In genomic region chr9:20877118-20878040, GRCm38 (mm10) we compare ENCODE assay signal across 8 mouse cellular contexts. TPM values are rescaled to one million over a fixed set of nuclear protein-coding genes. Genes with fewer than 3 reads are reported as not detected.
A peak's percentile ranks its signal among the peaks of the same experiment; 100 is the strongest.
DNase-seq lines count a peak whose midpoint lies in the region; ATAC-seq and TF ChIP-seq lines count a peak whose summit lies in the region.

No protein-coding gene starts in this region.

- no peak for DNase-seq in kidney, adult 8-10 months
- no peak for DNase-seq in midbrain, postnatal 0 days (ENCODE audit: low spot score)
- no peak for DNase-seq in embryo, embryonic 9.5 days (ENCODE audit: extremely low spot score)
- DNase-seq in cerebellum, adult 9-11 months: no peak
- no peak for DNase-seq in adrenal gland, postnatal 36 days

- WGBS in kidney, embryonic 16.5 days: 34% methylated on average over 14 of the region's 14 CpGs
- WGBS in hindbrain, embryonic 16.5 days: 36% methylated on average over 14 of the region's 14 CpGs
- 31% methylated on average over 14 of the region's 14 CpGs for WGBS in midbrain, postnatal 0 days

- no peak for TF ChIP-seq CTCF in cortical plate, adult 2 months (IDR thresholded peaks at IDR 0.05; ENCODE audit: extremely low read depth, insufficient read depth, low read length)
- no peak for TF ChIP-seq CTCF in midbrain, postnatal 0 days (IDR thresholded peaks at IDR 0.05)

- H3K27ac ChIP-seq in kidney, embryonic 16.5 days (ENCODE audit: low read length): peak overlapping the region; percentile 43; the same call in 1 of the 2 replicates
- H3K27ac ChIP-seq in cortical plate, adult 2 months (ENCODE audit: insufficient read depth, low read length): 0 out of 2 replicates have a peak overlapping the region, but pooled peaks have one; percentile 9
- peak overlapping the region; percentile 67 for H3K27ac ChIP-seq in hindbrain, embryonic 16.5 days (ENCODE audit: low read depth, low read length)
- H3K27ac ChIP-seq in midbrain, postnatal 0 days (ENCODE audit: low read depth, low read length): peak overlapping the region; percentile 65; the same call in 1 of the 2 replicates

- no peaks in the 10 kb centered on the region for H3K9me3 ChIP-seq in kidney, embryonic 16.5 days (ENCODE audit: low read length)
- H3K9me3 ChIP-seq in hindbrain, embryonic 16.5 days (ENCODE audit: control insufficient read depth, low read length): no peaks in the 10 kb centered on the region
- H3K9me3 ChIP-seq in midbrain, postnatal 0 days (ENCODE audit: low read length): no peaks in the 10 kb centered on the region

- 0 out of 2 replicates have a peak, but pooled peaks cover 3% of the 10 kb centered on the region for H3K27me3 ChIP-seq in kidney, embryonic 16.5 days (ENCODE audit: insufficient read depth, low read length)
- no peaks in the 10 kb centered on the region; the same call in 1 of the 2 replicates for H3K27me3 ChIP-seq in hindbrain, embryonic 16.5 days (replicated peaks; ENCODE audit: control insufficient read depth, insufficient read depth, low read length)
- H3K27me3 ChIP-seq in midbrain, postnatal 0 days (ENCODE audit: insufficient read depth, low read length): no peaks in the 10 kb centered on the region

- H3K36me3 ChIP-seq in kidney, embryonic 16.5 days (ENCODE audit: insufficient read depth, low read length): peaks cover 4% of the 10 kb centered on the region; the same call in 1 of the 2 replicates
- H3K36me3 ChIP-seq in hindbrain, embryonic 16.5 days (ENCODE audit: control insufficient read depth, insufficient read depth, low read length): no peaks in the 10 kb centered on the region
- H3K36me3 ChIP-seq in midbrain, postnatal 0 days (ENCODE audit: insufficient read depth, low read length): peaks cover 11% of the 10 kb centered on the region; the same call in 1 of the 2 replicates

- peak; percentile 0; the same call in 1 of the 2 replicates for ATAC-seq in kidney, embryonic 16.5 days (ENCODE audit: low FRiP score, low TSS enrichment)
- no peak for ATAC-seq in hindbrain, embryonic 16.5 days
- ATAC-seq in midbrain, postnatal 0 days (ENCODE audit: low FRiP score): no peak; the same call in 1 of the 2 replicates

- peak overlapping the region; percentile 70 for H3K4me2 ChIP-seq in kidney, embryonic 16.5 days (replicated peaks; ENCODE audit: low read depth, low read length)
- H3K4me2 ChIP-seq in hindbrain, embryonic 16.5 days (ENCODE audit: low read length): peak overlapping the region; percentile 64
- H3K4me2 ChIP-seq in midbrain, postnatal 0 days (ENCODE audit: low read depth, low read length, poor library complexity, severe bottlenecking): peak overlapping the region; percentile 71

- peak; percentile 81 for TF ChIP-seq POLR2A in cortical plate, adult 2 months (IDR thresholded peaks at IDR 0.05; ENCODE audit: extremely low read depth, insufficient read depth, low read length)

- 0 out of 2 replicates have a peak, but pooled peaks cover 4% of the 10 kb centered on the region for H3K4me1 ChIP-seq in kidney, embryonic 16.5 days (ENCODE audit: insufficient read depth, low read length)
- no peaks in the 10 kb centered on the region for H3K4me1 ChIP-seq in cortical plate, adult 2 months (ENCODE audit: control insufficient read depth, insufficient read depth, low read length)
- H3K4me1 ChIP-seq in hindbrain, embryonic 16.5 days (ENCODE audit: control insufficient read depth, insufficient read depth, low read depth, low read length): peaks cover 4% of the 10 kb centered on the region
- H3K4me1 ChIP-seq in midbrain, postnatal 0 days (ENCODE audit: insufficient read depth, low read length): no peaks in the 10 kb centered on the region

- peak overlapping the region; percentile 66 for H3K9ac ChIP-seq in kidney, embryonic 16.5 days (replicated peaks; ENCODE audit: low read length)
- H3K9ac ChIP-seq in hindbrain, embryonic 16.5 days (ENCODE audit: low read depth, low read length): peak overlapping the region; percentile 54
- H3K9ac ChIP-seq in midbrain, postnatal 0 days (replicated peaks; ENCODE audit: low read length, poor library complexity, severe bottlenecking): peak overlapping the region; percentile 46; the same call in 1 of the 2 replicates

- H3K4me3 ChIP-seq in kidney, embryonic 16.5 days (ENCODE audit: low read length): peak overlapping the region; percentile 54
- H3K4me3 ChIP-seq in cortical plate, adult 2 months (ENCODE audit: insufficient read depth, low read length): peak overlapping the region; percentile 38
- peak overlapping the region; percentile 44 for H3K4me3 ChIP-seq in hindbrain, embryonic 16.5 days (ENCODE audit: low read length)
- peak overlapping the region; percentile 37 for H3K4me3 ChIP-seq in midbrain, postnatal 0 days (ENCODE audit: low read depth, low read length)

RNA-seq across cellular contexts. Expression of gene Angptl6, which starts 2.1 kb away (rescaled TPM):
- 2.9 and 3.6 TPM in 2 replicates for polyA plus RNA-seq in kidney, embryonic 16.5 days (2015; fragmentation: Nextera tagmentation; extraction: Ambion mirVana)
- 12.6 and 14.5 TPM in 2 replicates for polyA plus RNA-seq in cortical plate, adult 2 months (2012; rRNA removed)
- 15.6 and 18.1 TPM in 2 replicates for polyA plus RNA-seq in hindbrain, embryonic 16.5 days (2015; fragmentation: Nextera tagmentation; extraction: Ambion mirVana)
- 10.0 and 12.4 TPM in 2 replicates for total RNA-seq in midbrain, postnatal 0 days (2014; rRNA removed)
- polyA plus RNA-seq in midbrain, postnatal 0 days (2015; fragmentation: Nextera tagmentation; extraction: Ambion mirVana): 13.4 and 17.0 TPM in 2 replicates
- 1 to 10 TPM; 3.2 to 3.5 TPM for total RNA-seq in adrenal gland, postnatal 36 days (2021)

RNA-seq across cellular contexts. Expression of gene A230050P20Rik, which starts 8.9 kb away (rescaled TPM):
- 18.8 and 20.1 TPM in 2 replicates for polyA plus RNA-seq in kidney, embryonic 16.5 days (2015; fragmentation: Nextera tagmentation; extraction: Ambion mirVana)
- 237 and 256 TPM in 2 replicates for polyA plus RNA-seq in cortical plate, adult 2 months (2012; rRNA removed)
- 18.1 and 22.6 TPM in 2 replicates for polyA plus RNA-seq in hindbrain, embryonic 16.5 days (2015; fragmentation: Nextera tagmentation; extraction: Ambion mirVana)
- total RNA-seq in midbrain, postnatal 0 days (2014; rRNA removed): 21.5 and 30.6 TPM in 2 replicates
- 24.7 and 28.5 TPM in 2 replicates for polyA plus RNA-seq in midbrain, postnatal 0 days (2015; fragmentation: Nextera tagmentation; extraction: Ambion mirVana)
- total RNA-seq in adrenal gland, postnatal 36 days (2021): 10 to 100 TPM; 19.1 to 20.4 TPM

RNA-seq across cellular contexts. Expression of gene Ppan, which starts 10.6 kb away (rescaled TPM):
- 94.3 and 95.3 TPM in 2 replicates for polyA plus RNA-seq in kidney, embryonic 16.5 days (2015; fragmentation: Nextera tagmentation; extraction: Ambion mirVana)
- 41.7 and 43.4 TPM in 2 replicates for polyA plus RNA-seq in cortical plate, adult 2 months (2012; rRNA removed)
- 44.4 and 48.0 TPM in 2 replicates for polyA plus RNA-seq in hindbrain, embryonic 16.5 days (2015; fragmentation: Nextera tagmentation; extraction: Ambion mirVana)
- 42.0 and 52.6 TPM in 2 replicates for total RNA-seq in midbrain, postnatal 0 days (2014; rRNA removed)
- polyA plus RNA-seq in midbrain, postnatal 0 days (2015; fragmentation: Nextera tagmentation; extraction: Ambion mirVana): 37.9 and 39.9 TPM in 2 replicates
- 10 to 100 TPM; 26.6 to 45.4 TPM for total RNA-seq in adrenal gland, postnatal 36 days (2021)

RNA-seq across cellular contexts. Expression of gene Eif3g, which starts 21.0 kb away (rescaled TPM):
- polyA plus RNA-seq in kidney, embryonic 16.5 days (2015; fragmentation: Nextera tagmentation; extraction: Ambion mirVana): 299 and 319 TPM in 2 replicates
- 114 and 115 TPM in 2 replicates for polyA plus RNA-seq in cortical plate, adult 2 months (2012; rRNA removed)
- 243 and 247 TPM in 2 replicates for polyA plus RNA-seq in hindbrain, embryonic 16.5 days (2015; fragmentation: Nextera tagmentation; extraction: Ambion mirVana)
- total RNA-seq in midbrain, postnatal 0 days (2014; rRNA removed): 95.7 and 102 TPM in 2 replicates
- 227 and 232 TPM in 2 replicates for polyA plus RNA-seq in midbrain, postnatal 0 days (2015; fragmentation: Nextera tagmentation; extraction: Ambion mirVana)
- 100 to 1,000 TPM; 154 to 178 TPM for total RNA-seq in adrenal gland, postnatal 36 days (2021)

RNA-seq across cellular contexts. Expression of gene Rdh8, which starts 59.1 kb away (rescaled TPM):
- not detected in 2 replicates for polyA plus RNA-seq in kidney, embryonic 16.5 days (2015; fragmentation: Nextera tagmentation; extraction: Ambion mirVana)
- polyA plus RNA-seq in cortical plate, adult 2 months (2012; rRNA removed): not detected in 2 replicates
- not detected in 2 replicates for polyA plus RNA-seq in hindbrain, embryonic 16.5 days (2015; fragmentation: Nextera tagmentation; extraction: Ambion mirVana)
- total RNA-seq in midbrain, postnatal 0 days (2014; rRNA removed): not detected in 2 replicates
- polyA plus RNA-seq in midbrain, postnatal 0 days (2015; fragmentation: Nextera tagmentation; extraction: Ambion mirVana): not detected in 2 replicates
- total RNA-seq in adrenal gland, postnatal 36 days (2021): not detected

Comparison
In these comparisons a context has a peak if more than half of its experiments do, and no peak if none do; other contexts are left out.
1. H3K27ac ChIP-seq: peak in every context shown above with its lines; median percentile 67 in hindbrain, embryonic 16.5 days; 65 in midbrain, postnatal 0 days; 43 in kidney, embryonic 16.5 days; 9 in cortical plate, adult 2 months.